Mouse (Mus musculus) lung, postnatal 0 days (tissue): Measurements from ENCODE around the gene Jun. TPM values are rescaled to one million over a fixed set of nuclear protein-coding genes. Genes with fewer than 3 reads are reported as not detected.

ENCODE experiments used
- ATAC-seq: fragments of 200-750 bp; cut with Nextera tagmentation; 2 replicates; pipeline ENCODE4 v1.8.0; 2017; ENCODE audit warnings: moderate library complexity
- DNase-seq: peaks from one replicate; pipeline ENCODE4 v3.0.0-alpha.2; 2016; ENCODE audit warnings: low spot score
- H3K27ac ChIP-seq: fragments of 300-500 bp; sonication (generic); 2 replicates; pipeline ENCODE4 v1.5.1; 2014; ENCODE audit warnings: antibody characterized with exemption, mild to moderate bottlenecking, low read length, mixed read lengths
- H3K27me3 ChIP-seq: fragments of 300-500 bp; sonication (generic); replicated peaks from 2 replicates; pipeline ENCODE4 v1.6.1; 2014; ENCODE audit warnings: low read length, mixed read lengths; ENCODE audit not compliant: insufficient read depth
- H3K36me3 ChIP-seq: fragments of 300-500 bp; sonication (generic); 2 replicates; pipeline ENCODE4 v1.6.1; 2014; ENCODE audit warnings: low read length, mixed read lengths; ENCODE audit not compliant: insufficient read depth
- H3K4me1 ChIP-seq: fragments of 300-500 bp; sonication (generic); 2 replicates; pipeline ENCODE4 v1.6.1; 2014; ENCODE audit warnings: antibody characterized with exemption, low read depth, low read length, mixed read lengths; ENCODE audit not compliant: insufficient read depth
- H3K4me2 ChIP-seq: fragments of 300-500 bp; sonication (generic); replicated peaks from 2 replicates; pipeline ENCODE4 v1.6.1; 2014; ENCODE audit warnings: low read depth, mild to moderate bottlenecking, low read length, moderate library complexity, mixed read lengths
- H3K4me3 ChIP-seq: fragments of 300-500 bp; sonication (generic); 2 replicates; pipeline ENCODE4 v1.5.1; 2014; ENCODE audit warnings: low read depth, low read length
- H3K9ac ChIP-seq: fragments of 300-500 bp; sonication (generic); replicated peaks from 2 replicates; pipeline ENCODE4 v1.6.1; 2014; ENCODE audit warnings: low read depth, mild to moderate bottlenecking
- H3K9me3 ChIP-seq: fragments of 300-500 bp; sonication (generic); 2 replicates; pipeline ENCODE4 v1.6.1; 2016; ENCODE audit warnings: low read length, mixed read lengths
- CTCF ChIP-seq: IDR thresholded peaks from 2 replicates; pipeline ENCODE4 v1.5.1; 2016; ENCODE audit warnings: antibody characterized with exemption, mild to moderate bottlenecking
- EP300 ChIP-seq: IDR thresholded peaks from 2 replicates; pipeline ENCODE4 v1.6.1; 2016; ENCODE audit warnings: antibody characterized with exemption, mild to moderate bottlenecking, control low read depth
- WGBS: fragments of 180-500 bp; shearing (Covaris S2); extraction: QIAGEN DNeasy Blood & Tissue Kit; methylation state at CpG from one replicate; pipeline ENCODE4 v1.1.7; 2014; 5-methylcytosine and 5-hydroxymethylcytosine counted together
- polyA plus RNA-seq: library from polyadenylated mRNA; unstranded; fragments of >200 nt; fragmentation: Nextera tagmentation; extraction: Ambion mirVana; gene quantifications from 2 replicates; pipeline ENCODE4 v1.2.1, GENCODE M21; 2015

Gene Jun
- polyA plus RNA-seq, 1 experiment from 2014 or later: 145 TPM

DNA sequence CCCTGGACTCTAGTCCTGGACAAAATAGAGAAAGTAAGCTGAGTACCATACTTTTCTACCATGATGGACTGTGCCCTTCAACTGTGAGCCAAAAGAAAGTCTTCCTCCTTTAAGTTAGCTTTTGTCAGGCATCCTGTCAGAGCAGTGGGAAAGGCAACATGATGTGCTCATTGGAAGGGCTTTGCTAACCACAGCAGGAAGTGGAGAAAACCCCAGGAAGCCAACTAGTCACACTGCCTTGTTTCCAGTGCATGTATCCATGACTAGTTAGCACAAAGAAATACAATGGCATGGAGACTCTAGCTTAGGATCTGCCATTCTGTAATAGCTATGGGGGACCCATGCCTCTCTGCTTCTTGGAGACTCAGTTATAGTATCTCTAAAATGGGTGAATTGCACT is 37.9 kb upstream of the Jun start:
- H3K4me3 ChIP-seq: no peak overlapping the region
- DNase-seq (no peak), ATAC-seq (no peak)
- H3K27ac ChIP-seq: no peak overlapping the region
- no peaks in the 10 kb centered on the region for H3K36me3 ChIP-seq
- peaks cover 17% of the 10 kb centered on the region for H3K4me1 ChIP-seq
- H3K27me3 ChIP-seq: no peaks in the 10 kb centered on the region
- H3K4me2 ChIP-seq: no peak overlapping the region
- no peaks in the 10 kb centered on the region for H3K9me3 ChIP-seq
- H3K9ac ChIP-seq: no peak overlapping the region
- TF ChIP-seq EP300 (no peak), CTCF (no peak)

DNA sequence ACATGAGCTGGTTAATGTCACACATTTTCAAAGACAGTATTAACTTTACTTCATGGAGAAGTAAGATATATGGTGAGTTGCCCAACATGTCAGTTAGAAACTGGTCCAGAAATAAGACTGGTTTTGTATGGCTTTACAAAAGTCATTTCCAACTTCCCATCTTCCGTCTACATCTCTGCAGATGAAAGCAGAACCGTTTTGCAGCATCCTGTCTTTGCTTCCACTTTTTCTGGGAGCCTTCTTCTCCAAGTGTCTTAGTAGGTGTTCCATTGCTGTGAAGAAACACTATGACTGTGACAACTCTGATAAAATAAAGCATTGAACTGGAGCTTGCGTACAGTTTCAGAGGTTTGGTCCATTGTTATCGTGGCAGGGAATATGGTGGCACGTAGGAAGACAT is 37.0 kb upstream of the Jun start:
- no peaks in the 10 kb centered on the region for H3K36me3 ChIP-seq
- H3K4me3 ChIP-seq: no peak overlapping the region
- DNase-seq (no peak), ATAC-seq (no peak)
- 94% methylated on average over 5 of the region's 5 CpGs for WGBS
- H3K9ac ChIP-seq: no peak overlapping the region
- H3K27me3 ChIP-seq: no peaks in the 10 kb centered on the region
- no peak overlapping the region for H3K27ac ChIP-seq
- no peaks in the 10 kb centered on the region for H3K9me3 ChIP-seq
- H3K4me1 ChIP-seq: peaks cover 11% of the 10 kb centered on the region; the same call in 1 of the 2 replicates
- TF ChIP-seq EP300 (no peak), CTCF (no peak)
- no peak overlapping the region for H3K4me2 ChIP-seq

DNA sequence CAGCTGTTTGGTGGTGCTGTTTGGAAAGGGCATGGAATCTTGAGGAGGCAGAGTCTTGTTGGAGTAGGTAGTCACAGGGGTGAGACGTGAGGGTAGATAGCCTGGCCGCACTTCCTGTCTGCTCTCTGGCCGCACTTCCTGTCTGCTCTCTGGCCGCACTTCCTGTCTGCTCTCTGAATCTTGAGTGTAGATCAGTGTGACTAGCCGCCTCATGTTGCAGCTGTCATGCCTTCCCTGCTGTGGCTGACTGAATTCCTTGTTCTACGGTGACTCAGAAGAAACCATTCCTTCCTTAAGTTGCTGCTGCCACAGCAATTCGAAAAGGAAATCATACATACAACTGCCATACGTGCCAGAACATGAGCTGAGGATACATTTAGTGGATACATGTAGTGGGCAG is 31.9 kb upstream of the Jun start:
- WGBS: 68% methylated on average over 8 of the region's 8 CpGs
- Histone ChIP-seq H3K4me2 (no peak overlapping the region), H3K4me3 (no peak overlapping the region), H3K27me3 (no peaks in the 10 kb centered on the region), H3K9ac (no peak overlapping the region), H3K4me1 (peaks cover 24% of the 10 kb centered on the region; the same call in 1 of the 2 replicates), H3K27ac (peak overlapping the region; percentile 91; the same call in 1 of the 2 replicates), H3K9me3 (no peaks in the 10 kb centered on the region), H3K36me3 (no peaks in the 10 kb centered on the region)
- no peak for TF ChIP-seq EP300
- TF ChIP-seq CTCF: no peak
- no peak for ATAC-seq
- peak; percentile 21 for DNase-seq

DNA sequence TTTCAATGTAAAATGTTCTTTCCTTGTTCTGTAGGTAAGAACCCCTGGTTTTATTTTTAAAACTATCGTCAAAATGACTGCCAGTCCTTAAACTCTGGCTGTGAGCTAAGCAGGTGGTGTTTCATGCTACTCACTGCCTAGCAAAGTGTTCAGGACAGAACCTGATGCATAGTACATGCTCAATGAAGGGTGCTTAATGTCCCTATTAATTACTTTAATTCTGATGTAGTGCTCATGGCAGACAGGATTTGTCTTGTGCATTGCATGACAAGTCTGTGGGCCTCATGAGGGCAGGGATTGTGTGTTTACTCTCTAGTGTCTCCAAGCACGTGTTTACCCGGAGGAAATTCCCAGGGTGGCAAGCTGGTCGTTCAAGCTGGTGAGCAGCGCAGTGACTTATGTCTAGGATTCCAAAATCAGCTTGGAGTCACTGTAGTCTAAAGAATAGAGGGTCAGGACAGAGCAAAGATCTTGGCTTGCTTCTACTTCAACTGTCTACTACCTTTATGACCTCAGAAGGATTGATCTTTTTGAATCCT is 31.2 kb upstream of the Jun start:
- H3K9ac ChIP-seq: no peak overlapping the region
- no peak overlapping the region for H3K4me2 ChIP-seq
- no peak for DNase-seq
- H3K9me3 ChIP-seq: no peaks in the 10 kb centered on the region
- no peak for ATAC-seq
- H3K27ac ChIP-seq: peak overlapping the region; percentile 91
- no peak overlapping the region for H3K4me3 ChIP-seq
- no peaks in the 10 kb centered on the region for H3K27me3 ChIP-seq
- 46% methylated on average over 5 of the region's 5 CpGs for WGBS
- TF ChIP-seq EP300 (no peak), CTCF (no peak)
- no peaks in the 10 kb centered on the region for H3K36me3 ChIP-seq
- peaks cover 24% of the 10 kb centered on the region; the same call in 1 of the 2 replicates for H3K4me1 ChIP-seq

DNA sequence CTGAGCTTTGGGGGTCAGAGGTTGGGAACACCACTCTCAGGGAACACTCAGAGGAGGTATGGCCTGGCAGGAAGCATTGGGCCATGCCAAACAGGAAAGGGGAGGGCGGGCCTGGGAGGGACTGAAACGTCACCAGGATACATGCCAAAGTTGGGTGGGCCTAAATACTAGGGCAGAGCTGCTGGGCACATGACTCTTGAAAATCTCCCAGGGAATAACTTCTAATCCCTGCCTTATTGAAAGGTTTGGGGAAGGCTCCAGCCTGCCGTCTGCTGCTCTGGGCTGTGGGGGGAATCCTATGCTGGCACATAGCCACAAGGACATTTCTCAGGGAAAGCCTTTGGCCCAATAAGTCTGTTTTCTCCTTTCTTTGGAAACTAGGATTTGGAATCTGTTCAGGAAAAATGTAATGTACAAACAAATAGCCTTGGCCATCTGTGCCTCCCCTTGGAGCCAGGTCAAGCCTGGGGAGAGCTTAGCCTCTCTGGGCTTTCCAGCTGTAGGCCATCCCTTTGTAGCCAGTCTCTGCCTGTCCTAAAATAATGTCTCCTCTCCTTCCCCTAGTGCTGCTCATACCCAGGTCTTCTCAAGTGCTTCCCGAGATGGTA is 30.6 kb upstream of the Jun start:
- H3K9me3 ChIP-seq: no peaks in the 10 kb centered on the region
- H3K9ac ChIP-seq: no peak overlapping the region
- peaks cover 24% of the 10 kb centered on the region; the same call in 1 of the 2 replicates for H3K4me1 ChIP-seq
- no peak for TF ChIP-seq CTCF
- TF ChIP-seq EP300: peak; percentile 97
- H3K27ac ChIP-seq: peak overlapping the region; percentile 91
- no peak overlapping the region for H3K4me2 ChIP-seq
- WGBS: 16% methylated on average over 4 of the region's 4 CpGs
- no peak overlapping the region for H3K4me3 ChIP-seq
- H3K36me3 ChIP-seq: no peaks in the 10 kb centered on the region
- ATAC-seq (peak; percentile 91), DNase-seq (peak; percentile 94)
- H3K27me3 ChIP-seq: no peaks in the 10 kb centered on the region

DNA sequence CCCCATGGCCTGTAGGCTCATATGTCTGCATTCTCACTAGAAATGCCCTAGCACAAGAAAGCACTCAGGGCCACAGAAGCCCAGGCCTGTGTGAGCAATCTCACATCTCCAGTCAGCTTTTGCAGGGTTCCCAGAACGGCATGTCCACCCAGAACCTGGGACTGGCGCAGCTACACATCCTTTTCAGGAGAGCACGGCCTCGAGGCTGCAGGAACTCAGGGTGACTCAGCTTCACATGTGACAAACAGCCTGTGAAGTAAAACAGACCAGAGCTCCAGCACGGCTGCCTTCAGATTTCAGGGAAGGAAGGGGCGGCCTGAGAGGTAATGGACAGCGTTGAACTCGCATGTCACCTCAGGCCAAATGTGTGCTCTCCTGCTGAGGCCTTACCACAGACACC is 29.6 kb upstream of the Jun start:
- Histone ChIP-seq H3K27ac (peak overlapping the region; percentile 91), H3K9ac (no peak overlapping the region), H3K36me3 (no peaks in the 10 kb centered on the region), H3K4me2 (no peak overlapping the region), H3K9me3 (no peaks in the 10 kb centered on the region), H3K4me1 (peaks cover 24% of the 10 kb centered on the region; the same call in 1 of the 2 replicates), H3K27me3 (no peaks in the 10 kb centered on the region), H3K4me3 (no peak overlapping the region)
- ATAC-seq: peak; percentile 29
- peak; percentile 49 for DNase-seq
- 33% methylated on average over 8 of the region's 8 CpGs for WGBS
- TF ChIP-seq EP300 (no peak), CTCF (no peak)
